Mouse (Mus musculus) liver, adult 2 months (tissue): ENCODE measurements at regions not wholly inside any gene's neighbourhood (a gene's known extent, or its start where the extent isn't known, plus 50 kb on each side); places are given as distances from the start of the nearest gene placed in this dataset.
A peak's percentile ranks its signal among the peaks of the same experiment; 100 is the strongest.

Experiments used
- DNase-seq: peaks from one replicate; pipeline ENCODE4 v3.0.0-alpha.2; 2011; ENCODE audit warnings: low read depth, low spot score; ENCODE audit errors: extremely low read depth
- H3K27ac ChIP-seq: fragments of 200-500 bp; replicated peaks from 2 replicates; pipeline ENCODE4 v1.5.1; 2012; ENCODE audit warnings: low read depth, mild to moderate bottlenecking, control low read depth, inconsistent platforms, low read length; ENCODE audit not compliant: insufficient read depth
- H3K27me3 ChIP-seq: fragments of 200-500 bp; 2 replicates; pipeline ENCODE4 v1.6.1; 2012; ENCODE audit warnings: mild to moderate bottlenecking, moderate library complexity, low read length, inconsistent platforms; ENCODE audit not compliant: control insufficient read depth, insufficient read depth
- H3K36me3 ChIP-seq: fragments of 200-500 bp; 2 replicates; pipeline ENCODE4 v1.6.1; 2012; ENCODE audit warnings: low read length, inconsistent platforms; ENCODE audit not compliant: control insufficient read depth, insufficient read depth
- H3K4me1 ChIP-seq: fragments of 200-500 bp; 2 replicates; pipeline ENCODE4 v1.6.1; 2011; ENCODE audit warnings: low read length; ENCODE audit not compliant: control insufficient read depth, insufficient read depth
- H3K4me3 ChIP-seq: fragments of 200-500 bp; 2 replicates; pipeline ENCODE4 v1.5.1; 2011; ENCODE audit warnings: low read depth, mild to moderate bottlenecking, control low read depth, low read length, moderate library complexity; ENCODE audit not compliant: insufficient read depth
- H3K79me2 ChIP-seq: fragments of 200-500 bp; 2 replicates; pipeline ENCODE4 v1.6.1; 2012; ENCODE audit warnings: inconsistent platforms, mild to moderate bottlenecking, low read length, moderate library complexity; ENCODE audit not compliant: control insufficient read depth, insufficient read depth
- H3K9ac ChIP-seq: fragments of 200-500 bp; 2 replicates; pipeline ENCODE4 v1.6.1; 2012; ENCODE audit warnings: low read depth, mild to moderate bottlenecking, control low read depth, inconsistent platforms, low read length
- CTCF ChIP-seq: fragments of 200-500 bp; IDR thresholded peaks from 2 replicates; pipeline ENCODE4 v1.5.1; 2011; ENCODE audit warnings: low read depth, low read length, control low read depth
- POLR2A ChIP-seq: fragments of 200-500 bp; IDR thresholded peaks from 2 replicates; pipeline ENCODE4 v1.6.1; 2011; ENCODE audit warnings: low read length, control low read depth; ENCODE audit not compliant: insufficient read depth; ENCODE audit errors: extremely low read depth
- WGBS: fragments of 180-500 bp; shearing (Covaris S2); methylation state at CpG from one replicate; pipeline ENCODE4 v1.1.7; 2018; 5-methylcytosine and 5-hydroxymethylcytosine counted together

GRCm38 (mm10) chr9:117720161-117720598, 90.5 kb upstream of the Rbms3 start:
- no peaks in the 10 kb centered on the region for H3K79me2 ChIP-seq
- no peaks in the 10 kb centered on the region for H3K36me3 ChIP-seq
- TF ChIP-seq POLR2A (no peak), CTCF (no peak)
- WGBS = 91% methylated on average over 7 of the region's 7 CpGs
- no peak overlapping the region for H3K4me3 ChIP-seq
- H3K27ac ChIP-seq = no peak overlapping the region
- no peaks in the 10 kb centered on the region for H3K27me3 ChIP-seq
- DNase-seq = no peak
- H3K4me1 ChIP-seq = peaks cover 3% of the 10 kb centered on the region; the same call in 1 of the 2 replicates
- H3K9ac ChIP-seq = no peak overlapping the region

DNA sequence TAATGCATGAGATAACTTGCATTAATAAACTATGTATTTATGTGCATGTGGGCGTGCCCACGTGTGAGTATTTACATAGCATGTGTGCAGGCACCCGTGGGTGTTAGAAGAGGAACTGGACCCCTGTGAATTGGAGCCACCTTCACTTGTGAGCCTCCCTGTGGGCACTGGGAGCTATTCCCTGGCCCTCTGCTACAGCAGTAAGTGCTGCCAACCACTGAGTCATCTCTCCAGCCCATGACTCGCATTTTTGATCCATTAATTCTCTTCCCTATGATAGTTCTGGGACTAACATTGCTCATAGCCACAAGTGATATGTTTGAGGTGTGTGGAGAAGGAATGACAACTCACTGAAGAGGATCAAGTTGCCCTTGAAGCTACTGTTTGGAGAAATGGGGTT, 87.6 kb upstream of the Rbms3 start:
- Histone ChIP-seq H3K4me1 (peaks cover 12% of the 10 kb centered on the region), H3K27ac (no peak overlapping the region), H3K4me3 (no peak overlapping the region), H3K79me2 (no peaks in the 10 kb centered on the region), H3K36me3 (no peaks in the 10 kb centered on the region), H3K27me3 (no peaks in the 10 kb centered on the region), H3K9ac (no peak overlapping the region)
- 79% methylated on average over 4 of the region's 4 CpGs for WGBS
- DNase-seq = no peak
- TF ChIP-seq CTCF (no peak), POLR2A (no peak)

- peak; percentile 31 for DNase-seq
- Histone ChIP-seq H3K9ac (no peak overlapping the region), H3K4me3 (no peak overlapping the region), H3K27me3 (no peaks in the 10 kb centered on the region), H3K36me3 (no peaks in the 10 kb centered on the region), H3K4me1 (peaks cover 12% of the 10 kb centered on the region), H3K79me2 (no peaks in the 10 kb centered on the region), H3K27ac (no peak overlapping the region)
- WGBS = 79% methylated on average over 6 of the region's 6 CpGs
- TF ChIP-seq CTCF = no peak
- TF ChIP-seq POLR2A = no peak
Measured at GRCm38 (mm10) chr9:117716476-117716875, 86.8 kb upstream of the Rbms3 start.

GRCm38 (mm10) chr9:117714741-117715675, 85.3 kb upstream of the Rbms3 start:
- H3K36me3 ChIP-seq = no peaks in the 10 kb centered on the region
- peak overlapping the region; percentile 71 for H3K27ac ChIP-seq
- H3K4me1 ChIP-seq = peaks cover 12% of the 10 kb centered on the region
- no peaks in the 10 kb centered on the region for H3K79me2 ChIP-seq
- no peak for TF ChIP-seq CTCF
- TF ChIP-seq POLR2A = no peak
- H3K4me3 ChIP-seq = no peak overlapping the region
- 22% methylated on average over 13 of the region's 13 CpGs for WGBS
- DNase-seq = peak; percentile 94
- H3K9ac ChIP-seq = no peak overlapping the region
- H3K27me3 ChIP-seq = no peaks in the 10 kb centered on the region

- 28% methylated on average over 4 of the region's 4 CpGs for WGBS
Measured at GRCm38 (mm10) chr9:117713121-117713520, 83.4 kb upstream of the Rbms3 start.

DNA sequence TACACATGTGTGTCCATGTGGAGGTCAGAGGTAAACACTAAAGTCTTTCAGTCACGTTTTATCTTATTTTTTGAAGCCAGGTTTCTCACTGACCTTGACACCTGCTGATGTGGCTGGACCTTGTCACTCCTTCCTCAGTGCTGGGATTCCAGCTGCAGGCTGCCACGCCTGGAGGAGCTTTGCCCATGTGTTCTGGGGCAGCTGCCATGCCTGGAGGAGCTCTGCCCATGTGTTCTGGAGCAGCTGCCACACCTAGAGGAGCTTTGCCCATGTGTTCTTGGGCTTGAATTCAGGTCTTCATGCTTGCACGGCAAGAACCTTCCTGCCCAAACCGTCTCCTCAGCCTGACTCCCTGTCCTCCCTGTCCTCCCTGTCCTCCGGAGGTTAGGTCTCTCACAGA, 82.1 kb upstream of the Rbms3 start:
- no peaks in the 10 kb centered on the region for H3K27me3 ChIP-seq
- no peaks in the 10 kb centered on the region for H3K79me2 ChIP-seq
- 67% methylated on average over 5 of the region's 5 CpGs for WGBS
- TF ChIP-seq POLR2A (no peak), CTCF (no peak)
- H3K9ac ChIP-seq = no peak overlapping the region
- H3K4me1 ChIP-seq = peaks cover 12% of the 10 kb centered on the region
- H3K4me3 ChIP-seq = no peak overlapping the region
- no peaks in the 10 kb centered on the region for H3K36me3 ChIP-seq
- DNase-seq = no peak
- no peak overlapping the region for H3K27ac ChIP-seq

More at GRCm38 (mm10) chr9:117713121-117713520, 83.4 kb upstream of the Rbms3 start:
- TF ChIP-seq CTCF (no peak), POLR2A (no peak)
- no peak overlapping the region for H3K27ac ChIP-seq
- DNase-seq = peak; percentile 76
- H3K36me3 ChIP-seq = no peaks in the 10 kb centered on the region
- H3K27me3 ChIP-seq = no peaks in the 10 kb centered on the region
- peaks cover 12% of the 10 kb centered on the region for H3K4me1 ChIP-seq
- H3K4me3 ChIP-seq = no peak overlapping the region
- no peak overlapping the region for H3K9ac ChIP-seq
- no peaks in the 10 kb centered on the region for H3K79me2 ChIP-seq
